Mouse (Mus musculus) forebrain, embryonic 16.5 days (tissue): ENCODE measurements around the gene Nanog. TPM values are rescaled to one million over a fixed set of nuclear protein-coding genes. Genes with fewer than 3 reads are reported as not detected.
A peak's percentile ranks its signal among the peaks of the same experiment; 100 is the strongest.

Experiments used
- ATAC-seq: fragments of 200-750 bp; cut with Nextera tagmentation; 2 replicates; pipeline ENCODE4 v1.8.0; 2017; ENCODE audit warnings: mild to moderate bottlenecking, moderate library complexity
- H3K27ac ChIP-seq: fragments of 300-500 bp; sonication (generic); 2 replicates; pipeline ENCODE4 v1.5.1; 2014; ENCODE audit warnings: low read length, control low read depth
- H3K27me3 ChIP-seq: fragments of 300-500 bp; sonication (generic); replicated peaks from 2 replicates; pipeline ENCODE4 v1.6.1; 2014; ENCODE audit warnings: low read length; ENCODE audit not compliant: control insufficient read depth, insufficient read depth
- H3K36me3 ChIP-seq: fragments of 300-500 bp; sonication (generic); 2 replicates; pipeline ENCODE4 v1.6.1; 2014; ENCODE audit not compliant: control insufficient read depth, insufficient read depth
- H3K4me1 ChIP-seq: fragments of 300-500 bp; sonication (generic); replicated peaks from 2 replicates; pipeline ENCODE4 v1.6.1; 2014; ENCODE audit warnings: low read length; ENCODE audit not compliant: control insufficient read depth, insufficient read depth
- H3K4me2 ChIP-seq: fragments of 300-500 bp; sonication (generic); 2 replicates; pipeline ENCODE4 v1.6.1; 2014; ENCODE audit warnings: mild to moderate bottlenecking, low read length, control low read depth
- H3K4me3 ChIP-seq: fragments of 300-500 bp; sonication (generic); replicated peaks from 2 replicates; pipeline ENCODE4 v1.5.1; 2014; ENCODE audit warnings: mild to moderate bottlenecking, low read length, control low read depth
- H3K9ac ChIP-seq: fragments of 300-500 bp; sonication (generic); replicated peaks from 2 replicates; pipeline ENCODE4 v1.6.1; 2014; ENCODE audit warnings: low read depth, low read length, control low read depth
- H3K9me3 ChIP-seq: fragments of 300-500 bp; sonication (generic); 2 replicates; pipeline ENCODE4 v1.6.1; 2016; ENCODE audit warnings: low read length; ENCODE audit not compliant: control insufficient read depth
- WGBS: fragments of 180-500 bp; shearing (Covaris S2); extraction: QIAGEN DNeasy Blood & Tissue Kit; methylation state at CpG from one replicate; pipeline ENCODE4 v1.1.7; 2014; 5-methylcytosine and 5-hydroxymethylcytosine counted together
- polyA plus RNA-seq: library from polyadenylated mRNA; unstranded; fragments of >200 nt; fragmentation: Nextera tagmentation; extraction: Ambion mirVana; gene quantifications from 2 replicates; pipeline ENCODE4 v1.2.1, GENCODE M21; 2015

Gene Nanog
- polyA plus RNA-seq, 1 experiment from 2014 or later, result 0.13 TPM

DNA sequence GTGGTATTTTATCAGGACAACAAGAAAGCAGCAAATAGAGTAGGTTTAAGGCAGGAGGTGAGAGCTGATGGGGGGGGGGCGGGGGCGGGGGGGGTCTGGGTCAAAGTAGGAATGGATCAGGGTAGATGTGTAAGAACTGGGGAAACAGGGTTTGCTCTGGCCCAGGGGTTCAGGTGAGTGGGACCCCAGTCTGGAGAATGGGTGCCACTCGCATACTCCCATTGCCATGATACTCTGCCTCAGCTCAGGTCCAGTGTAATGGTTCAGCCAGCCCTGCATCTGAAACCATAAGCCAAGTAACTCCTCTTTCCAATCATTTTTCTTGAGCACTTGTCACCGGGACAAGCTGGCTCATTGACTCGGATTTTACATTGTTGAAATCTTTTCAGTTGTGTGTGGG, 38.5 kb upstream of the Nanog start:
- Histone ChIP-seq H3K27me3 (no peaks in the 10 kb centered on the region), H3K36me3 (no peaks in the 10 kb centered on the region), H3K4me3 (no peak overlapping the region), H3K4me1 (0 out of 2 replicates have a peak, but pooled peaks cover 7% of the 10 kb centered on the region), H3K9ac (no peak overlapping the region), H3K9me3 (no peaks in the 10 kb centered on the region), H3K4me2 (no peak overlapping the region), H3K27ac (no peak overlapping the region)
- ATAC-seq, result no peak
- 67% methylated on average over 5 of the region's 5 CpGs for WGBS

DNA sequence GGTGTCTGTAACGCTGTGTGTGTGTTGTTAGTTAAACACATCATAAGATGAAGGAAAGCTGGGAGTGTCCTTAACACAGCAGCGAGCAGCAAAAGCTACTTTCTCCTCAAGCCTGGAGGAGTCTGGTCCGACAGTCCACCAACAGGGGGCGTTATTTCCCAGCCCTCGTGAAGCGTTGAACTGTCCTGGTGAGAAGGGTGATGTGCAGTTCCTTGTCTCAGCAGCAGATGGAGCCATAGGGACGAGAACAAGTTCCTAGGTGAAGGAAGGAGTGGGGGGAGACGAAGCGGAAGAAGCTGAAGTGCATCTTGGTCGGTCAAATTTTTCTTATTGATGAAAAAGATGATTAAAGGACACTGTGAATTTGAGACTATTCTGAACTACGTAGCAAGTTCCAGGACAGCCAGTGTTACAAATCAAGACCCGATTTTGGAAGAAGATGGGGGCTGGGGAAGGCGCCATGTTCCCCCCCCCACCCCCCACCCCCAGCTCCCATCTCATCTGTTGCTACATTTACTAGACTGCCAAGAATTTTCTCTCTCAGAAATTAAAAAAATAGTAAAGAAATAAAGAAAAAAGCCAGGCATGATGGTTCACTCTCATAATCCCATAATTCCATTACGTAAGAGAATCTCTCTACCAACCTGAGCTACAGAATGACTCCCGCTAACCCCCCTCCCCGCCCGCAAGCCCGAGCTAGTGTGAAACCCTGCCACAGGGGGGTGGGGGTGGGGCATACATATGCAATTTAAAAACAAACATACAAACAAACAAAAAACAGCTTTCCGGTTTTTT, 37.7 kb upstream of the Nanog start:
- H3K4me1 ChIP-seq, result 0 out of 2 replicates have a peak, but pooled peaks cover 7% of the 10 kb centered on the region
- H3K4me3 ChIP-seq, result peak overlapping the region; percentile 53
- peak overlapping the region; percentile 67 for H3K4me2 ChIP-seq
- H3K9ac ChIP-seq, result peak overlapping the region; percentile 49
- H3K9me3 ChIP-seq, result no peaks in the 10 kb centered on the region
- 4% methylated on average over 19 of the region's 19 CpGs for WGBS
- H3K36me3 ChIP-seq, result no peaks in the 10 kb centered on the region
- no peak overlapping the region for H3K27ac ChIP-seq
- peak; percentile 94 for ATAC-seq
- H3K27me3 ChIP-seq, result no peaks in the 10 kb centered on the region

DNA sequence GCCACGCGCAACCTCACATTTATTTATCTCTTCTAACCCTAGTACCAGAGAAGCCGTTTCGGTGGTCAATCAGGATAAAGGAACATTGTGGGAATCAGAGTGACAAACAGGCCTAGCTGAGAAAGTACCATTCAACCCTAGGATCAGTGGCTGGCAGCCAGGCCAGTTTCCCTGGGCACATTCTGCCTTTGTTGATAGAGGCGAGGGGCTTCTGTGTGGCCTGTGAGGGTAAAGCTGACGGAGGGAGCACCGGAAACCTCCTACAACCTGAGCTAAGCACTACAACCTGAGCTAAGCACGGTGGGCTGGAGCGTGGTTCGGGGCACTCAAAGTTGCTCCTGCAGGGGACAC, 37.1 kb upstream of the Nanog start:
- Histone ChIP-seq H3K9ac (peak overlapping the region; percentile 49), H3K27me3 (no peaks in the 10 kb centered on the region), H3K36me3 (no peaks in the 10 kb centered on the region), H3K27ac (no peak overlapping the region), H3K9me3 (no peaks in the 10 kb centered on the region), H3K4me1 (0 out of 2 replicates have a peak, but pooled peaks cover 7% of the 10 kb centered on the region), H3K4me2 (peak overlapping the region; percentile 67), H3K4me3 (peak overlapping the region; percentile 53)
- 18% methylated on average over 10 of the region's 10 CpGs for WGBS
- ATAC-seq, result peak; percentile 32

DNA sequence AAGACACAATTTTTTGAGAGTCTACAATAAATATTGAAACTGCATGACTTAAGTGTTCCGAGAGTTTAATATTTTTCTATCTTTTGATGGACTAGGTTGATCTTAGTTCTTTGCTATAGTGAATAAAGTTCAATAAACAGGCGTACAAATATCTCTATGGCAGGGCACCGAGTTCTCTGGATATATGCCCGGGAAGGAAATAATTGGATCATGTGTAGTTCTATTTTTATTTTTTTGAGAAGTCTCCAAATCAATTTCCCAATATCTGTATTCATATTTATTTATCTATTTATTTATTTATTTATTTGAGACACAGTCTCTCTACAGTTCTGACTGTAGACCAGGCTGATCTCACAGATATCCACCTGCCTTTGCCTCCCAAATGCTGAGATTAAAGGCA, 36.4 kb upstream of the Nanog start:
- Histone ChIP-seq H3K27ac (no peak overlapping the region), H3K27me3 (no peaks in the 10 kb centered on the region), H3K4me2 (no peak overlapping the region), H3K4me1 (0 out of 2 replicates have a peak, but pooled peaks cover 7% of the 10 kb centered on the region), H3K9ac (no peak overlapping the region), H3K9me3 (no peaks in the 10 kb centered on the region), H3K4me3 (no peak overlapping the region), H3K36me3 (no peaks in the 10 kb centered on the region)
- no peak for ATAC-seq
- WGBS, result 92% methylated on average over 4 of the region's 4 CpGs

DNA sequence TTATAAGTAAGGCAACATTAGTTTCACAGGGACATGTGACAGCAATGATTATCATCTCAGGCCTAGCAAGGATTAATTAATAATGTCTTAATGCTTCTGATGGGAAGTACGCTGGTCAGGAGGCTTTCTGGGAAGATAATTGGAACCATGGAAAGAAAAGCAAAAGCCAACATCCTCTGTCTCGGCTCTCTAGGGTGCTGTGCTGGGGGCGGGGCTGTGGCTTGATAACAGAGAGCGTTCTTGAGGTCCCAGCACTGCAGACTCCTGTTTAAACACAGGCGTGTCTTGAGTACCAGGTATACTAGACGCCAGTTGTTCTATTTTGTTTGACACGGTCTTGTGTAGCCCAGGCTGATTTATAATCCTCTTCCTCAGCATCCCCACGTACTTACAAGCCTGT, 34.5 kb upstream of the Nanog start:
- ATAC-seq, result no peak
- H3K9me3 ChIP-seq, result no peaks in the 10 kb centered on the region
- H3K4me2 ChIP-seq, result no peak overlapping the region
- WGBS, result 57% methylated on average over 8 of the region's 8 CpGs
- H3K4me3 ChIP-seq, result no peak overlapping the region
- H3K27me3 ChIP-seq, result no peaks in the 10 kb centered on the region
- no peak overlapping the region for H3K27ac ChIP-seq
- H3K36me3 ChIP-seq, result no peaks in the 10 kb centered on the region
- 0 out of 2 replicates have a peak, but pooled peaks cover 7% of the 10 kb centered on the region for H3K4me1 ChIP-seq
- H3K9ac ChIP-seq, result no peak overlapping the region

DNA sequence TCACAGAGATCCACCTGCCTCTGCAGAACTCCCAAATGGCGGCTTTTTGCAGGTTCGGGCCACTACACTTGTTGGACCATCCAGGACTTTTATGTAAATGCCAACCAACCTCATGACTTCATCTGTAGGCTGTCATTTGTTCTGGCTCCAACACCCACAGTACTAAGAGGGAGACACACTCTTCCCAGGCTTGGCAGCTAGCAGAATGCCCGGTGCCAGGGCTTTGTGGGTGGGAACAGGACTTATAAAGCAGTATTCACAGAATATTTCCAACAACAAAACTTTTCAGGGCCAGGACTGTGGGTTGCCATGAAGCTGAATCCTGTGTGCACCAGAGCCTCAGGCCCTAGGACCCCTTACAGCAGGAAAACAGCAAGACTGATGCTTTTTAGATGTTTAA, 24.6 kb upstream of the Nanog start:
- 69% methylated on average over 3 of the region's 3 CpGs for whole genome bisulfite sequencing
- no peak for ATAC-seq

DNA sequence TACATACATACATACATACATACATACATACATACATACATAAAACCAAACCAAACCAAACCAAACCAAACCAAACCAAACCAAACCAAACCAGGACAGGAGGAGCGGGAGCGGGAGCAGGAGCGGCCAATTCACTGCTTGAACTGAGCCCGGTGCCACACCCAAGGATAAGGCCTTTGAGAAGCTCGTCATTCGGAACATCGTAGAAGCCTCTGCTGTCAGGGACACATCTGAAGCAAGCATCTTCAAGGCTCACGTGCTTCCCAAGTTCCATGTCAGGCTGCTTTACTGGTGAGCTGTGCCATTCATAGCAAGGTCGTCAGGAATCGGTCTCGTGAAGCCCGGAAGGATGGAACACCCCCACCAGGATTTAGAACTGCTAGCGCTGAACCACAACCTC, 20.6 kb upstream of the Nanog start:
- 93% methylated on average over 13 of the region's 13 CpGs for WGBS
- H3K9me3 ChIP-seq, result no peaks in the 10 kb centered on the region
- no peaks in the 10 kb centered on the region for H3K4me1 ChIP-seq
- H3K9ac ChIP-seq, result no peak overlapping the region
- H3K4me3 ChIP-seq, result no peak overlapping the region
- no peaks in the 10 kb centered on the region for H3K36me3 ChIP-seq
- H3K27me3 ChIP-seq, result no peaks in the 10 kb centered on the region
- H3K4me2 ChIP-seq, result no peak overlapping the region
- no peak for ATAC-seq
- no peak overlapping the region for H3K27ac ChIP-seq

More for the DNA sequence above, 24.6 kb upstream of the Nanog start:
- H3K9ac ChIP-seq, result no peak overlapping the region
- no peaks in the 10 kb centered on the region for H3K36me3 ChIP-seq
- H3K27me3 ChIP-seq, result no peaks in the 10 kb centered on the region
- no peak overlapping the region for H3K4me3 ChIP-seq
- H3K4me2 ChIP-seq, result no peak overlapping the region
- H3K4me1 ChIP-seq, result no peaks in the 10 kb centered on the region
- no peaks in the 10 kb centered on the region for H3K9me3 ChIP-seq
- H3K27ac ChIP-seq, result no peak overlapping the region

DNA sequence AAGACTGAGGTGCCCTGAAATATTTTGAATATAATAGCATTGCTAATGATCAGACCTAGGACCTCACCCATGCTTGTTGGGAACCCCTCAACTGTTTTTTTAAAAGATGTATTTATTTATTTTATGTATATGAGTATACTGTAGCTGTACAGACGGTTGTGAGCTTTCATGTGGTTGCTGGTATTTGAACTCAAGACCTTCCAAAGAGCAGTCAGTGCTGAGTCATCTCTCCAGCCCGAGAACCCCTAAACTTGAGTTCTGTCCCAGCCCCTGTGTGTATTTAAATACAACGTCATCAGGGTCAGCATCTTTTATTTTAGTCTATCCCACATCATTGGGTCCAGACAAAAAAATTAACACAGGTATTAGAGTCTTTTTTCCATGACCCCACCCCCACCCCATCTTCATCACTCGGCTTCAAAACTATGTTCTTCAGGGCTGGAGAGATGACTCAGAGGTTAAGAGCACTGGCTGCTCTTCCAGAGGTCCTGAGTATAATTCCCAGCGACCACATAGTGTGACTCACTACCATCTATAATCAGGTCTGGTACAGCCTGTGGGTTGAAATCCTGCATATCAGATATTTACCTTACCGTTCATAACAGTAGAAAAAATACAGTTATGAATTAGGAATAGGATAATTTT, 17.8 kb upstream of the Nanog start:
- Histone ChIP-seq H3K27me3 (no peaks in the 10 kb centered on the region), H3K4me3 (no peak overlapping the region), H3K36me3 (no peaks in the 10 kb centered on the region), H3K4me1 (no peaks in the 10 kb centered on the region), H3K4me2 (no peak overlapping the region), H3K27ac (no peak overlapping the region), H3K9me3 (no peaks in the 10 kb centered on the region), H3K9ac (no peak overlapping the region)
- ATAC-seq, result no peak
- WGBS, result 83% methylated on average over 6 of the region's 6 CpGs

DNA sequence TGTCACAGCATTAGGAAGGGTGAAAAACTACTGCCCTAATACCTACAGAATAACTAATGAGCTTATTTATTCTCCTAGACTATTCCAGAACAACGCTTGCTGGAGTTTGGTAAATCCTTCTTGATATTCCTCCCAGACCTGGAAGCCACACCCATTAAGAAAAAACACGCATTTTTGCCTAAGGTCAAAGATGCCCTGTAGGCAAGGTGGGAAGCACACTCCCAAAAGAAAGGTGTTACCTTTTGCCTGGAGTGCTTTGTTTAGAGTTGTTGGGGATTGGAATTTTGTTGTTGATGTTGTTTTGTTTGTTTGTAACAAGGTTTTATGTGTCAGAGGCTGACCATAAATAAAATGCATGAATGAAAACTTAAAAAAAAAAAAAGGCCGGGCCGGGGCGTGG, 17.2 kb upstream of the Nanog start:
- Histone ChIP-seq H3K4me1 (no peaks in the 10 kb centered on the region), H3K27me3 (no peaks in the 10 kb centered on the region), H3K9me3 (no peaks in the 10 kb centered on the region), H3K4me2 (no peak overlapping the region), H3K4me3 (no peak overlapping the region), H3K27ac (no peak overlapping the region), H3K36me3 (no peaks in the 10 kb centered on the region), H3K9ac (no peak overlapping the region)
- ATAC-seq, result no peak
- 85% methylated on average over 5 of the region's 5 CpGs for WGBS
